Mouse (Mus musculus): ENCODE data around the gene Gon7.
A peak's percentile ranks its signal among the peaks of the same experiment; 100 is the strongest.

DNA sequence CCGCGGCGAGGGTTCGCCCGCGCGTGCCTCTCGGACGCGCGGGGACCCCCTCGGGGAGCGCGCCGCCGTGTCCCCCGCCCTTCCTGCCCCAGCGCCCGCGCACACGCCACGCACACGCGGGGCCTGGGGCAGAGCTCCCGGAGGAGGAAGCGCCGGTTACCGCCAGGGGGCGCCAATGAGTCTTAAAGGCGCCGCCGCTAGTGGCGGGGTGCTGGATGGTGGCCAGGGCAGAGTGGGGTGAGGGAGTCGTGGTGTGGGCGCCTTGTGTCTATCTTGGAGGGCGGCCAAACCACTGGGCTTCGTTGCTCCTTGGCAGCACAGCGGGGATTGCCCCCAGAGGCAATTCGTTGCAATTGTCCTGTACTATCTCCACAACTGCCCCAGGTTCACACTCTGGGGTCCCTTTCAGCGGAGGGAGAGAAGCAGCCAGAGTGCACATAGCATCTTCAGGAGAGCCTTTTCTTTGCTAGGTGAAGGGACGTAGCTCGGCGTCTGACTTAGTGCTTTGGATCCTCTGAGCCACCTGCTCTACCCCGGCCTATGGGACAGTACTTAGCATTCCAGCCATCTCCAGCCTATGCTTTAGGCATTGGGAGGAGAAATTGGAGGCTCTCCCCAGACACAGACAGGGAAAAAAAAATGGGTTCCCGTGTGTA, 52.3 kb downstream of the Gon7 start:
- TF ChIP-seq EP300 (IDR thresholded peaks at IDR 0.05) = no peak
- peak; percentile 88 for TF ChIP-seq CTCF (IDR thresholded peaks at IDR 0.05)

All from lung, postnatal 0 days (tissue).